Mouse (Mus musculus) small intestine, adult 2 months (tissue): ENCODE measurements at regions not wholly inside any gene's neighbourhood (a gene's known extent, or its start where the extent isn't known, plus 50 kb on each side); places are given as distances from the start of the nearest gene placed in this dataset.

Source experiments
- CTCF ChIP-seq: fragments of 200-500 bp; IDR thresholded peaks from 2 replicates; pipeline ENCODE4 v1.5.1; 2012; ENCODE audit warnings: low read depth, mild to moderate bottlenecking, control low read depth, inconsistent platforms, low read length, moderate library complexity, mixed read lengths; ENCODE audit not compliant: insufficient replicate concordance, insufficient read length; ENCODE audit errors: extremely low read depth
- POLR2A ChIP-seq: fragments of 200-500 bp; IDR thresholded peaks from 2 replicates; pipeline ENCODE4 v1.6.1; 2012; ENCODE audit warnings: low read depth, mild to moderate bottlenecking, control low read depth, inconsistent platforms, low read length, moderate library complexity

- TF ChIP-seq CTCF (no peak), POLR2A (no peak)
These were observed 357.2 kb downstream of the Prdm2 start for GRCm38 (mm10) chr4:142855635-142856034.
